Mouse (Mus musculus): ENCODE data around the gene Srm. TPM values are rescaled to one million over a fixed set of nuclear protein-coding genes. Genes with fewer than 3 reads are reported as not detected.

Srm gene
- polyA plus RNA-seq, 1 experiment from 2014 or later = 99.5 TPM

DNA sequence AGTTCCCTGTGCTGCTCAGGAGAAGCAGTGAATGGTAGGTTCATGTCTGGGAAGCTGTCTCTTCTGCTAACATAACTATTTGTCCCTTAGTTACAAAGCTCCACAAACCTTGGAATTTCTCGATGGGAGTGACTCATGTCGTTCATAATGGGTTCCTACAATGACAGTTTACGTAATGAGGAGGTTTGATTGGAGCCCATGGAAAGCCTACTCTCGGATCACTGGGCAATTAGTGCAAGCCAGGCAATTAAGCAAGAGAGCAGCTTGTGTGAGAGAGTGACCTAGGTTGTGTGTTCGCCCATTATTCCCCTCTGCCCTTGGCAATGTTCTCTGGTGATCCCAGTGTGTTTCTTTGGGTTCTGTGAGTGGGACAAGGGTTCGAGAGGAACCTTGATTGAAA lies 4.6 kb downstream of the Srm start:
- ATAC-seq (replicated peaks; ENCODE audit: extremely low read depth, insufficient read depth, low FRiP score) = no peak
- H3K4me1 ChIP-seq (ENCODE audit: control insufficient read depth, insufficient read depth, low read length) = peaks cover 13% of the 10 kb centered on the region
- no peak overlapping the region for H3K27ac ChIP-seq (ENCODE audit: low read length)
- H3K4me2 ChIP-seq (ENCODE audit: low read depth, low read length) = no peak overlapping the region
- no peak overlapping the region for H3K9ac ChIP-seq (ENCODE audit: low read length)
- H3K4me3 ChIP-seq (ENCODE audit: low read length) = no peak overlapping the region
- 87% methylated on average over 6 of the region's 6 CpGs for WGBS
- H3K36me3 ChIP-seq (ENCODE audit: control insufficient read depth, insufficient read depth) = peaks cover 43% of the 10 kb centered on the region
- H3K9me3 ChIP-seq (replicated peaks; ENCODE audit: control insufficient read depth, low read length) = no peaks in the 10 kb centered on the region
- no peaks in the 10 kb centered on the region for H3K27me3 ChIP-seq (ENCODE audit: control insufficient read depth, insufficient read depth, low read length)

DNA sequence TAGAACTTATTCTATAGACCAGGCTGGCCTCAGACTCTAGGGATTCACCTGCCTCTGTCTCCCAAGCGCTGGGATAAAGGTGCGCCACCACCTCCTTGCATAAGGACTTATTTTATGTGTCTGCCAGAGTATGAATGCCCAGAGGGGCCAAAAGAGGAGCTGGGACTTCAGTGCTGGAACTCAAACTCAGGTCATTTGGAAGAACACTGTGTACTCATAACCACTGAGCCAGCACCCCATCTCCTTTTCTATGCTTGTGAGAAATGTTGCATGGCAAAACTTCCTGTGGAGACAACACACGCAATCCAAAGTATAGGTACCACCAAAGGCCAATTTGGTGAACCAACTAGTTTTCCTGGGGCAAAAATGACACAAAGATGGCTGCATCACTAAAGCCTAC lies 5.4 kb downstream of the Srm start:
- 100% methylated on average over 3 of the region's 3 CpGs for WGBS
- no peak for ATAC-seq (replicated peaks; ENCODE audit: extremely low read depth, insufficient read depth, low FRiP score)

DNA sequence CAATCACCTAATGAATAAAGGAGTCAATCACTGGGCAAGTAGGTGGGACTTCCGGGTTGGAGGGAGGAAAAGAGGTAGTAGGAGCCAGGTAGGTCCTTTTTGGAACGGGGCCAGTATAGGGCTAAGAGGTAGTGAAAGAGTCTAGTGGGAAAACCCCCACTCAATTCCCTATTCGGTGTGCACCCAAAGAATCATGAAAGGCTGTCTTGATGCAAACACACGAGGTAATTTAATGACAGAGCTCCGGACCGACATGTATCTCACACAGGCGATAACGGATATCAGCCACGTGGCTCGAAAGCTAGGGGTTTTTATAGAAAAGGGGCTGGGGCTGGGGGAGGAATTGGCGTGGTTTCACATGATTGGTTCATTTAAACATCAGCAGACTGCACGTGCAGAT lies 7.5 kb downstream of the Srm start:
- H3K27ac ChIP-seq (ENCODE audit: low read length) = no peak overlapping the region
- H3K9ac ChIP-seq (ENCODE audit: low read length) = no peak overlapping the region
- no peaks in the 10 kb centered on the region for H3K9me3 ChIP-seq (replicated peaks; ENCODE audit: control insufficient read depth, low read length)
- no peak overlapping the region for H3K4me3 ChIP-seq (ENCODE audit: low read length)
- no peaks in the 10 kb centered on the region for H3K27me3 ChIP-seq (ENCODE audit: control insufficient read depth, insufficient read depth, low read length)
- H3K4me1 ChIP-seq (ENCODE audit: control insufficient read depth, insufficient read depth, low read length) = no peaks in the 10 kb centered on the region
- no peak for ATAC-seq (replicated peaks; ENCODE audit: extremely low read depth, insufficient read depth, low FRiP score)
- H3K4me2 ChIP-seq (ENCODE audit: low read depth, low read length) = no peak overlapping the region
- 91% methylated on average over 12 of the region's 12 CpGs for WGBS
- peaks cover 40% of the 10 kb centered on the region for H3K36me3 ChIP-seq (ENCODE audit: control insufficient read depth, insufficient read depth)

More for the DNA sequence above, 5.4 kb downstream of the Srm start:
- H3K4me3 ChIP-seq (ENCODE audit: low read length) = no peak overlapping the region
- no peak overlapping the region for H3K9ac ChIP-seq (ENCODE audit: low read length)
- no peak overlapping the region for H3K27ac ChIP-seq (ENCODE audit: low read length)
- no peak overlapping the region for H3K4me2 ChIP-seq (ENCODE audit: low read depth, low read length)
- no peaks in the 10 kb centered on the region for H3K9me3 ChIP-seq (replicated peaks; ENCODE audit: control insufficient read depth, low read length)
- peaks cover 13% of the 10 kb centered on the region for H3K4me1 ChIP-seq (ENCODE audit: control insufficient read depth, insufficient read depth, low read length)
- H3K27me3 ChIP-seq (ENCODE audit: control insufficient read depth, insufficient read depth, low read length) = no peaks in the 10 kb centered on the region
- H3K36me3 ChIP-seq (ENCODE audit: control insufficient read depth, insufficient read depth) = peaks cover 43% of the 10 kb centered on the region

DNA sequence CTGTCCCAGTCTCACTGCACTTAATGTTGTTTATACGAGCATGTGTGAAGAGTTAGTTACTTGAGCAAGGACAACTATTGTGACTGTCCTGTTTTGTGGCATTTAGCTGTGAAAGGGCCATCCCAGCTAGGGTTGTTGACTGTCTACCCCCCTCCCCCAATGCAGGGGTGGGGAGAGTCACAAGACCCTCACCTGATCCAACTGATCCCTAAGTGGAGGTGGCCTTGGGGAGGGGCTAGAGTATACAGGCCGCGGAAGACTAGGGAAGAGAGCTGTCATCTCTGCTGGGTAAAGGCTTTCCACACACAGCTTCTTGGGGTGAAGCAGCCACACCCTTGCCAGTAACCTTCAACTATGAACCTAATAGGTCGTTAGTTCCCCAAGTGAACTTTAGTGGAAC lies 9.0 kb downstream of the Srm start:
- ATAC-seq (replicated peaks; ENCODE audit: extremely low read depth, insufficient read depth, low FRiP score) = no peak
- H3K36me3 ChIP-seq (ENCODE audit: control insufficient read depth, insufficient read depth) = peaks cover 25% of the 10 kb centered on the region
- 90% methylated on average over 4 of the region's 4 CpGs for WGBS

DNA sequence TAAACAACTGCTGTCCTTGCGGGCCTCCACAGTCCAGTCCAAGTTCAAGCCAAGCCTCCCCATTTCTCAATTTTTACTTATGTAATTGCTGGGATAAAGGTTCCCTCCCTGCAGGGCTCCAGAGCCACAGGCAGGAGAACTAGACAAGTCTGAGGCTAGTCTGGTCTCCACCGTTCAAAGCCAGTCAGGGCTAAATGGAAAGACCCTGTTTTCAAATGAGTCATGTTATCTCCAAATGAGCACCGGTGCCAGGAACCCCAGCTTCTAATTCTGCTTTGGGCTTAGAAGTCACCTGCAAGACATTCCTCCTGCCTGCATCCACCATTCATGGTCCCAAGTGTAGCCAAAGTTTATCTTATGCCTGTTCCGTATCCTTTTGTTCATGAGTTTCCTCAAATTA lies 10.6 kb downstream of the Srm start:
- Histone ChIP-seq H3K9ac (ENCODE audit: low read length) (no peak overlapping the region), H3K4me1 (ENCODE audit: control insufficient read depth, insufficient read depth, low read length) (no peaks in the 10 kb centered on the region), H3K4me2 (ENCODE audit: low read depth, low read length) (no peak overlapping the region), H3K27ac (ENCODE audit: low read length) (no peak overlapping the region), H3K9me3 (replicated peaks; ENCODE audit: control insufficient read depth, low read length) (no peaks in the 10 kb centered on the region), H3K36me3 (ENCODE audit: control insufficient read depth, insufficient read depth) (peaks cover 12% of the 10 kb centered on the region), H3K4me3 (ENCODE audit: low read length) (no peak overlapping the region), H3K27me3 (ENCODE audit: control insufficient read depth, insufficient read depth, low read length) (no peaks in the 10 kb centered on the region)
- no peak for ATAC-seq (replicated peaks; ENCODE audit: extremely low read depth, insufficient read depth, low FRiP score)
- WGBS = 65% methylated on average over 4 of the region's 4 CpGs

More for the DNA sequence above, 9.0 kb downstream of the Srm start:
- Histone ChIP-seq H3K4me2 (ENCODE audit: low read depth, low read length) (no peak overlapping the region), H3K27ac (ENCODE audit: low read length) (no peak overlapping the region), H3K9me3 (replicated peaks; ENCODE audit: control insufficient read depth, low read length) (no peaks in the 10 kb centered on the region), H3K9ac (ENCODE audit: low read length) (no peak overlapping the region), H3K4me3 (ENCODE audit: low read length) (no peak overlapping the region), H3K27me3 (ENCODE audit: control insufficient read depth, insufficient read depth, low read length) (no peaks in the 10 kb centered on the region), H3K4me1 (ENCODE audit: control insufficient read depth, insufficient read depth, low read length) (no peaks in the 10 kb centered on the region)

DNA sequence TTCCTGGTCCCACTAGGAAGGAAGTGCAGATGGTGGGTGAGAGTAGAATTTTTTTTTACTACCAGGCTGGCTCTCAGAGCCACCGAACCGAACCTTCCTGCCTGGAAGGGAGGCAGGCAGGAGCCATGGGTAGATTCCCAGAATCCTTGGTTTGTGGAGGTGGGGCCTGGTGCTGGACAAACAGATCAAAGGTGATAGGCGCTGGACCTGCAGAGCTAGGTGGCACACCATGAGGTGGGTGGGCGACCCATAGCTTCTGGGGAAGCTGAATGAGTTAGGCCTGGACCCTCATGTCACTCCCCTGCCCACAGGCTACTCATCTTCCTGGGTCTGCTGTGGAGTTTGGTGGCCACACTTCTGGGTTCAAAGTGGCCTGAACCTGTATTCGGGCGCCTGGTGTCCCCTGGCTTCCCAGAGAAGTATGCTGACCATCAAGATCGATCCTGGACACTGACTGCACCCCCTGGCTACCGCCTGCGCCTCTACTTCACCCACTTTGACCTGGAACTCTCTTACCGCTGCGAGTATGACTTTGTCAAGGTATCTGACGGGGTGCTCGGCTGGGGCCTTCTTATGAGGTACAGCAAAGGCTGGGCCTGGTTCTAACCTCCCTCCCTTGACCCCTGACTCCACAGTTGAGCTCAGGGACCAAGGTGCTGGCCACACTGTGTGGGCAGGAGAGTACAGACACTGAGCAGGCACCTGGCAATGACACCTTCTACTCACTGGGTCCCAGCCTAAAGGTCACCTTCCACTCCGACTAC lies 11.2 kb downstream of the Srm start, which contains the start of gene Masp2:
Masp2 (plus strand) TSS at position 198 of the 764 bp plus-strand sequence.
- H3K9ac ChIP-seq (ENCODE audit: low read length) = no peak within 1 kb of the TSS
- H3K4me3 ChIP-seq (ENCODE audit: low read length) = no peak within 1 kb of the TSS
- 83% methylated on average over 14 of the region's 14 CpGs for WGBS
- no peaks in the 10 kb centered on the region for H3K4me1 ChIP-seq (ENCODE audit: control insufficient read depth, insufficient read depth, low read length)
- H3K9me3 ChIP-seq (replicated peaks; ENCODE audit: control insufficient read depth, low read length) = no peaks in the 10 kb centered on the region
- no peaks in the 10 kb centered on the region for H3K27me3 ChIP-seq (ENCODE audit: control insufficient read depth, insufficient read depth, low read length)
- H3K27ac ChIP-seq (ENCODE audit: low read length) = no peak within 1 kb of the TSS
- no peak for ATAC-seq (replicated peaks; ENCODE audit: extremely low read depth, insufficient read depth, low FRiP score)
- H3K36me3 ChIP-seq (ENCODE audit: control insufficient read depth, insufficient read depth) = peaks cover 7% of the 10 kb centered on the region
- no peak within 1 kb of the TSS for H3K4me2 ChIP-seq (ENCODE audit: low read depth, low read length)

DNA sequence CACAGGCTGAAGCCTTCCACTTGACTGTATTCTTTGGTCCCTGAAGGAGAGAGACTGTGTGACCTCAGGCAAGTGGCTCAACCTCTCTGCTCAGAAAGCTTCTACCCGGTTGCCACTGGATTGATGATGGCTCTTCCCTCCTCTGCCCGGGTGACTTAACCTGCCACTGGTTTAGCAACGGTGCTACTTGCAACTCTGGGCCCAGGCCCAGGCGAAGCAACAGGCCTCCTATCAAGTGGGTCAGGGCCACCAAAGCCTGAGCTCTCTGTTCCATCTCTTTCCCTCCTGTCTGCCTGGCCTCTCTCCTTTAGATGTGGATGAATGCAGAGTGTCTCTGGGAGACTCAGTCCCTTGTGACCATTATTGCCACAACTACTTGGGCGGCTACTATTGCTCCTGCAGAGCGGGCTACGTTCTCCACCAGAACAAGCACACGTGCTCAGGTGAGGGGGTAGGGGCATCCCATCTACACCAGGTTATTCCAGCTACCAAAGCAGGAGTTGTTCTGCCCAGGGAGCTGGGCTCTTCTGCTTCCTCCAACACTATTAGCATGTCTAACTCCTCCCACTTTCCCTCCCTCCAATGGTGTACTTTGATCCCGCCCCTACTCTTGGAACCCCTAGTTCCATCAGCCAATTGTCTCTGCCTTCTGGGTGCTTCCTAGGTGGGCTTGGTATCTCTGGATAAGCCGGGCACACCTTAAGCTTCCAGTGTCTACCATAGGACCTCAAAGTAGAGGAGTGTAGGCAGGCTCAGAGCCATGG lies 12.3 kb downstream of the Srm start:
- no peak overlapping the region for H3K4me3 ChIP-seq (ENCODE audit: low read length)
- H3K36me3 ChIP-seq (ENCODE audit: control insufficient read depth, insufficient read depth) = peaks cover 4% of the 10 kb centered on the region; the same call in 1 of the 2 replicates
- H3K27me3 ChIP-seq (ENCODE audit: control insufficient read depth, insufficient read depth, low read length) = no peaks in the 10 kb centered on the region
- WGBS = 66% methylated on average over 10 of the region's 10 CpGs
- H3K9ac ChIP-seq (ENCODE audit: low read length) = no peak overlapping the region
- H3K4me1 ChIP-seq (ENCODE audit: control insufficient read depth, insufficient read depth, low read length) = peaks cover 5% of the 10 kb centered on the region; the same call in 1 of the 2 replicates
- H3K4me2 ChIP-seq (ENCODE audit: low read depth, low read length) = no peak overlapping the region
- no peaks in the 10 kb centered on the region for H3K9me3 ChIP-seq (replicated peaks; ENCODE audit: control insufficient read depth, low read length)
- H3K27ac ChIP-seq (ENCODE audit: low read length) = no peak overlapping the region
- ATAC-seq (replicated peaks; ENCODE audit: extremely low read depth, insufficient read depth, low FRiP score) = no peak

DNA sequence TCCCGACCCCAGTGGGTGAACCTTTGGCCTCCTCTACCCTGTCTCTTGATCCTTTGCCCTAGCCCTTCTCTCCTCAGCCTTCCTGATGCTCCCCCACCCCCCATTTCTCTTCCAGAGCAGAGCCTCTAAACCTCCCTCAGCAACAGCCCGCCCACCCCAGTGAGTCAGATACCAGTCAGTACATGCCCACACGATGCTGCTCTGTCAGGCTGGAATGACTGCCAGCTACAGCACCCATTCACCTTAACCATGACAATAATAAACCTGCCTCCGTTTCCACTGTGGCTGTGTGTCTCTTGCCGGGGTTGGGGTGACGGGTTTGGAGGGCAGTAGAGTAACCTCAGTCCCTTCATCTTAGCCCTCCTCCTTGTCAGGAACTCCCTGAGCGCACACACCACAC lies 12.8 kb downstream of the Srm start:
- H3K27ac ChIP-seq (ENCODE audit: low read length) = no peak overlapping the region
- H3K4me1 ChIP-seq (ENCODE audit: control insufficient read depth, insufficient read depth, low read length) = peaks cover 7% of the 10 kb centered on the region; the same call in 1 of the 2 replicates
- no peak overlapping the region for H3K4me3 ChIP-seq (ENCODE audit: low read length)
- H3K27me3 ChIP-seq (ENCODE audit: control insufficient read depth, insufficient read depth, low read length) = no peaks in the 10 kb centered on the region
- no peaks in the 10 kb centered on the region for H3K36me3 ChIP-seq (ENCODE audit: control insufficient read depth, insufficient read depth)
- WGBS = 74% methylated on average over 7 of the region's 7 CpGs
- H3K4me2 ChIP-seq (ENCODE audit: low read depth, low read length) = no peak overlapping the region
- no peak for ATAC-seq (replicated peaks; ENCODE audit: extremely low read depth, insufficient read depth, low FRiP score)
- no peak overlapping the region for H3K9ac ChIP-seq (ENCODE audit: low read length)
- no peaks in the 10 kb centered on the region for H3K9me3 ChIP-seq (replicated peaks; ENCODE audit: control insufficient read depth, low read length)

DNA sequence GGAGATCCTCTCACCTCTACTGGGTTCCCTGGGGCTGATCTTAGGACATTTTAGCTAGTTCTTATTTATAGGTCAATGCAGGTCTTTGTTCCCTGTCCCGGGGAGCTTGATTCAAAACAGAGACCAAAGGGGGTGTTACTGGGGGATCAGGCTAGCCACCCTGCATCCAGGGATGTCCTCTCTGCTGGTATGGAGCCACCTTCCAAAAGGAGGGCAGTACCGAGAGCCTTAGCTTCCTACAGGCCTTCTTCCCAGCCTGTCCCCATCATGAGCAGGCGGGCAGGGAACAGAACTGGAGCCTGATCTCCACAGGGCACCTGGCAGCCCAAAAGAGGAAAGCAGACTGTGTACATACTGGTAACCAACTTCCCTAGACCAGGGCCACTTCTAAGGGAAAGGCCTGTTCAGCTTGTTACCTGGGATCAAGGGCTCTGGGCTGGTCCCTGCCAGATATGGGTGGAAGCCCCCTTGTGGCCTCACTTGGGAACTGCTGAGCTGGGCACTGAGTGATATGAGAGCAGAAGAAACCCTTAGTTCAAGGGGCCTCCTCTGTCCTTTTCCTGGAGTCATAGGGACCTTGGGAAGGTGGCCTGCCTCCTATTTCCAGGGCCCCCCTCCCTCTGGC lies 13.3 kb downstream of the Srm start:
- ATAC-seq (replicated peaks; ENCODE audit: extremely low read depth, insufficient read depth, low FRiP score) = no peak
- WGBS = 87% methylated on average over 3 of the region's 3 CpGs
- H3K27me3 ChIP-seq (ENCODE audit: control insufficient read depth, insufficient read depth, low read length) = no peaks in the 10 kb centered on the region
- peaks cover 7% of the 10 kb centered on the region; the same call in 1 of the 2 replicates for H3K4me1 ChIP-seq (ENCODE audit: control insufficient read depth, insufficient read depth, low read length)
- H3K4me2 ChIP-seq (ENCODE audit: low read depth, low read length) = no peak overlapping the region
- no peak overlapping the region for H3K9ac ChIP-seq (ENCODE audit: low read length)
- no peaks in the 10 kb centered on the region for H3K36me3 ChIP-seq (ENCODE audit: control insufficient read depth, insufficient read depth)
- H3K9me3 ChIP-seq (replicated peaks; ENCODE audit: control insufficient read depth, low read length) = no peaks in the 10 kb centered on the region
- no peak overlapping the region for H3K27ac ChIP-seq (ENCODE audit: low read length)
- H3K4me3 ChIP-seq (ENCODE audit: low read length) = no peak overlapping the region
